In genomic region chr2:26021561-26022257, GRCm38 (mm10) we compare ENCODE assay signal across 8 mouse cellular contexts. TPM values are rescaled to one million over a fixed set of nuclear protein-coding genes. Genes with fewer than 3 reads are reported as not detected.
A peak's percentile ranks its signal among the peaks of the same experiment; 100 is the strongest.
DNase-seq lines count a peak whose midpoint lies in the region; ATAC-seq lines count a peak whose summit lies in the region.

Ubac1 (minus strand) TSS chr2:26021747.

- DNase-seq in adrenal gland, adult (ENCODE audit: inconsistent age in 2 of 2, low spot score in 1 of 2), result peak; percentile 96 to 97
- DNase-seq in embryo, embryonic 10.5 days (ENCODE audit: low spot score), result peak; percentile 93
- peak; percentile 91 for DNase-seq in gastrocnemius, postnatal 14 days
- peak; percentile 90 to 94 for DNase-seq in left cerebral cortex, postnatal 10 days (ENCODE audit: extremely low spot score in 1 of 2, low spot score in 2 of 2)
- peak; percentile 92 for DNase-seq in right cerebral cortex, postnatal 25 days
- DNase-seq in yolk sac, embryonic 10.5 days (ENCODE audit: low spot score), result peak; percentile 94

- intact Hi-C loops in gastrocnemius, postnatal 14 days (cut with DNase I; ENCODE audit: low total_unique reads), result no loop called here
- intact Hi-C loops in left cerebral cortex, postnatal 10 days (cut with DNase I), result loop anchor here (5.0 kb wide), 1 partner anchor 256 kb away; no protein-coding TSS in a partner anchor

- peak; percentile 80 for ATAC-seq in inflammation-experienced regulatory T-cells, adult 6 months
- peak; percentile 74 for ATAC-seq in megakaryocyte-erythroid progenitor cell, adult 5-6 weeks (replicated peaks; ENCODE audit: low FRiP score, low TSS enrichment, poor library complexity, severe bottlenecking)

RNA-seq across cellular contexts. Expression of gene Ubac1, which starts in this region (rescaled TPM):
- 100 to 1,000 TPM; 187 to 194 TPM for total RNA-seq in gastrocnemius, postnatal 14 days (2021)
- polyA plus RNA-seq in inflammation-experienced regulatory T-cells, adult 6 months (2017; shearing (Covaris generic)), result 10 to 100 TPM; 14.1 to 17.2 (median 16.0) TPM
- 10 to 100 TPM; 82.3 to 85.1 TPM for total RNA-seq in left cerebral cortex, postnatal 10 days (2021)
- 185 and 204 TPM in 2 replicates for total RNA-seq in megakaryocyte-erythroid progenitor cell, adult 5-6 weeks (2014; fragmentation: Nextera tagmentation)
- total RNA-seq in megakaryocyte-erythroid progenitor cell, adult 5-6 weeks (2017), result 100 and 151 TPM in 2 replicates

Comparison
In these comparisons a context has a peak if more than half of its experiments do, and no peak if none do; other contexts are left out.
1. Peak in every context shown above with its lines: DNase-seq and ATAC-seq.